Mouse (Mus musculus): ENCODE data around the gene Naa50.

DNA sequence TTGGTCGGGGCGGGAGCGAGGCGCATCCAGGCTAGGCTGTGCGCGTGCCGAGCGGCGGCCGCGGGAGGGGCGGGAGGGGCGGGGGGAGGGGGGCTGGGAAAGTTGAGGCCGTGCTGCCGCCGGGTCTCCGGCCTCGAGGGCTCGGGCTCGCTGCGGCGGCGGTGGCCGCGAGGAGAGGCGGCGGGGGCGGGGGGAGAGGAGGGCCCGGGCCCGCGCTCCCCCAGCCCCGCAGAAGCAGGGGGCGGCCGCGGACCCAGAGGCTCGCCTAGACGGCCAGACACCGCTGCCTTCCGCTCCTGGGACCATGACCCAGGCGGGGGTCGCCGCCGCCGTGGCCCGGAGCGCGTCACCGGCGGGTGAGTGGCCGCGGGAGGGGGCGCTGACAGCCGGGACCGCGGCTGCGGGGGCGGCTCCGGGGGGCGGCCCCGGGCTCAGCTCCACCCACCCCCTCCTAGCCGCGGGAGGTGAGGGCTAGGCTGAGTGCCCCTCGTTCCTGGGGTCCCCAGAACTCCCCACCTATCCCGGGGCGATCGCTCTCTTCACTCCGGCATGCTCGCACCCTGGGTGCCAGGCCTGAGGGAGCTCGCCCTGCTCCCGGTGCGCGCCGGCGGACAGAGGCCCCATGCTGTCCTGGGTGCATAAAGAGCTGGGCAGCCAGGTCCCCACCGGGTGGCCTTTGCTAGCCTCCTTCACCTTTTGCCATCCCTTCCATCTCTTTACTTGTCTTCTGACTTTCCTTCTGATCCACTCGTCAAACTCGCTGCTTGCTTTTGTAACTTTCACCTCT, 33.7 kb downstream of the Naa50 start, which contains the start of gene Usf3:
- TF ChIP-seq TAL1 (IDR thresholded peaks at IDR 0.05; ENCODE audit: low read length), result no peak
- no peak for TF ChIP-seq GATA1 (IDR thresholded peaks at IDR 0.05; ENCODE audit: low read length)
